Comparison of ENCODE assay signal across 25 mouse cellular contexts in genomic region chr3:154786354-154786753, GRCm38 (mm10).
A peak's percentile ranks its signal among the peaks of the same experiment; 100 is the strongest.
DNase-seq lines count a peak whose midpoint lies in the region; ATAC-seq and TF ChIP-seq lines count a peak whose summit lies in the region.
"Had no signal": no experiment of that assay in that cellular context is flagged by ENCODE, and none has a peak within 500 bp of the region (broad histone marks: within the 10 kb centered on the region; RNA-seq: fewer than 3 reads in every experiment).

No protein-coding gene starts in this region.

- no peaks in the 10 kb centered on the region for H3K27me3 ChIP-seq in hindbrain, embryonic 12.5 days
- H3K27me3 ChIP-seq in hindbrain, postnatal 0 days (ENCODE audit: insufficient read depth, low read length), result no peaks in the 10 kb centered on the region
- H3K27me3 ChIP-seq in midbrain, embryonic 12.5 days, result no peaks in the 10 kb centered on the region
- no peaks in the 10 kb centered on the region for H3K27me3 ChIP-seq in midbrain, embryonic 10.5 days (ENCODE audit: low read depth, poor library complexity, severe bottlenecking)
- H3K27me3 ChIP-seq in midbrain, embryonic 14.5 days (ENCODE audit: control insufficient read depth, insufficient read depth, low read length), result no peaks in the 10 kb centered on the region
- no peaks in the 10 kb centered on the region for H3K27me3 ChIP-seq in midbrain, postnatal 0 days (ENCODE audit: insufficient read depth, low read length)
- H3K27me3 ChIP-seq: heart, embryonic 12.5 days; heart, embryonic 15.5 days; Patski had no signal

- H3K4me3 ChIP-seq in hindbrain, embryonic 12.5 days, result no peak overlapping the region
- H3K4me3 ChIP-seq in hindbrain, postnatal 0 days (ENCODE audit: low read length), result no peak overlapping the region
- no peak overlapping the region for H3K4me3 ChIP-seq in midbrain, embryonic 12.5 days
- no peak overlapping the region for H3K4me3 ChIP-seq in midbrain, embryonic 10.5 days
- H3K4me3 ChIP-seq in midbrain, embryonic 14.5 days (replicated peaks; ENCODE audit: low read depth, low read length), result no peak overlapping the region
- H3K4me3 ChIP-seq in midbrain, postnatal 0 days (ENCODE audit: low read depth, low read length), result no peak overlapping the region
- H3K4me3 ChIP-seq: forebrain, embryonic 10.5 days; heart, embryonic 12.5 days; heart, embryonic 15.5 days; hindbrain, embryonic 10.5 days had no signal

- no peak for TF ChIP-seq CTCF in hindbrain, postnatal 0 days (IDR thresholded peaks at IDR 0.05; ENCODE audit: low read depth)
- TF ChIP-seq CTCF in midbrain, postnatal 0 days (IDR thresholded peaks at IDR 0.05), result no peak

- H3K4me1 ChIP-seq in hindbrain, embryonic 12.5 days, result no peaks in the 10 kb centered on the region
- H3K4me1 ChIP-seq in hindbrain, postnatal 0 days (ENCODE audit: insufficient read depth, low read length), result no peaks in the 10 kb centered on the region
- H3K4me1 ChIP-seq in midbrain, embryonic 12.5 days, result no peaks in the 10 kb centered on the region
- 0 out of 2 replicates have a peak, but pooled peaks cover 3% of the 10 kb centered on the region for H3K4me1 ChIP-seq in midbrain, embryonic 10.5 days
- H3K4me1 ChIP-seq in midbrain, embryonic 14.5 days (ENCODE audit: control insufficient read depth, insufficient read depth, low read length), result no peaks in the 10 kb centered on the region
- no peaks in the 10 kb centered on the region for H3K4me1 ChIP-seq in midbrain, postnatal 0 days (ENCODE audit: insufficient read depth, low read length)
- H3K4me1 ChIP-seq: heart, embryonic 12.5 days; heart, embryonic 15.5 days; hindbrain, embryonic 10.5 days had no signal

- DNase-seq in hindbrain, postnatal 0 days (ENCODE audit: low spot score), result no peak
- no peak for DNase-seq in midbrain, embryonic 10.5 days (ENCODE audit: low spot score)
- DNase-seq in midbrain, embryonic 14.5 days, result peak; percentile 16
- no peak for DNase-seq in midbrain, postnatal 0 days (ENCODE audit: low spot score)
- no peak for DNase-seq in lung, postnatal 25 days (ENCODE audit: low spot score)
- DNase-seq: adrenal gland, postnatal 10 days; adrenal gland, postnatal 36 days; B cell, adult 2 months; cerebellum, adult 11 months; cerebellum, adult 9-10 months; cerebellum, postnatal 14 days; gastrocnemius, postnatal 25 days; heart, adult 18-20 months; heart, postnatal 10 days; heart, postnatal 36 days had no signal

- H3K36me3 ChIP-seq in hindbrain, embryonic 12.5 days, result no peaks in the 10 kb centered on the region
- no peaks in the 10 kb centered on the region for H3K36me3 ChIP-seq in hindbrain, postnatal 0 days (ENCODE audit: insufficient read depth, low read length)
- no peaks in the 10 kb centered on the region for H3K36me3 ChIP-seq in midbrain, embryonic 12.5 days
- H3K36me3 ChIP-seq in midbrain, embryonic 10.5 days, result no peaks in the 10 kb centered on the region
- no peaks in the 10 kb centered on the region for H3K36me3 ChIP-seq in midbrain, embryonic 14.5 days (ENCODE audit: control insufficient read depth, insufficient read depth, low read length)
- H3K36me3 ChIP-seq in midbrain, postnatal 0 days (ENCODE audit: insufficient read depth, low read length), result no peaks in the 10 kb centered on the region
- H3K36me3 ChIP-seq: forebrain, embryonic 10.5 days; G1E; hindbrain, embryonic 10.5 days had no signal

- H3K4me2 ChIP-seq in hindbrain, embryonic 12.5 days (replicated peaks), result no peak overlapping the region
- no peak overlapping the region for H3K4me2 ChIP-seq in hindbrain, postnatal 0 days (ENCODE audit: low read depth, low read length)
- no peak overlapping the region for H3K4me2 ChIP-seq in midbrain, embryonic 12.5 days (replicated peaks)
- no peak overlapping the region for H3K4me2 ChIP-seq in midbrain, embryonic 14.5 days (ENCODE audit: low read length)
- H3K4me2 ChIP-seq in midbrain, postnatal 0 days (ENCODE audit: low read depth, low read length, poor library complexity, severe bottlenecking), result no peak overlapping the region
- H3K4me2 ChIP-seq: heart, embryonic 12.5 days; heart, embryonic 15.5 days had no signal

- no peaks in the 10 kb centered on the region for H3K9me3 ChIP-seq in hindbrain, embryonic 12.5 days (replicated peaks)
- H3K9me3 ChIP-seq in hindbrain, postnatal 0 days (ENCODE audit: low read length), result no peaks in the 10 kb centered on the region
- no peaks in the 10 kb centered on the region for H3K9me3 ChIP-seq in midbrain, embryonic 12.5 days
- no peaks in the 10 kb centered on the region for H3K9me3 ChIP-seq in midbrain, embryonic 10.5 days (replicated peaks)
- no peaks in the 10 kb centered on the region for H3K9me3 ChIP-seq in midbrain, embryonic 14.5 days (ENCODE audit: control insufficient read depth, low read length)
- H3K9me3 ChIP-seq in midbrain, postnatal 0 days (ENCODE audit: low read length), result no peaks in the 10 kb centered on the region
- H3K9me3 ChIP-seq: forebrain, embryonic 10.5 days; heart, embryonic 12.5 days; heart, embryonic 15.5 days; hindbrain, embryonic 10.5 days had no signal

- H3K9ac ChIP-seq in hindbrain, embryonic 12.5 days, result no peak overlapping the region
- H3K9ac ChIP-seq in hindbrain, postnatal 0 days (replicated peaks; ENCODE audit: low read length), result no peak overlapping the region
- no peak overlapping the region for H3K9ac ChIP-seq in midbrain, embryonic 12.5 days (replicated peaks)
- H3K9ac ChIP-seq in midbrain, embryonic 14.5 days (replicated peaks; ENCODE audit: low read length), result no peak overlapping the region
- no peak overlapping the region for H3K9ac ChIP-seq in midbrain, postnatal 0 days (replicated peaks; ENCODE audit: low read length, poor library complexity, severe bottlenecking)
- H3K9ac ChIP-seq: heart, embryonic 12.5 days; heart, embryonic 15.5 days had no signal

- H3K27ac ChIP-seq in hindbrain, embryonic 12.5 days, result no peak overlapping the region
- no peak overlapping the region for H3K27ac ChIP-seq in hindbrain, postnatal 0 days
- H3K27ac ChIP-seq in midbrain, embryonic 12.5 days (replicated peaks), result no peak overlapping the region
- H3K27ac ChIP-seq in midbrain, embryonic 10.5 days (replicated peaks), result no peak overlapping the region
- H3K27ac ChIP-seq in midbrain, embryonic 14.5 days (replicated peaks; ENCODE audit: low read depth, low read length), result no peak overlapping the region
- no peak overlapping the region for H3K27ac ChIP-seq in midbrain, postnatal 0 days (ENCODE audit: low read depth, low read length)
- H3K27ac ChIP-seq: forebrain, embryonic 10.5 days; heart, embryonic 15.5 days; hindbrain, embryonic 10.5 days had no signal

- peak; percentile 15; the same call in 1 of the 2 replicates for ATAC-seq in hindbrain, embryonic 12.5 days (ENCODE audit: low FRiP score)
- no peak for ATAC-seq in hindbrain, postnatal 0 days
- 0 out of 2 replicates have a peak, but pooled peaks have one; percentile 38 for ATAC-seq in midbrain, embryonic 12.5 days (ENCODE audit: low FRiP score, low read depth)
- ATAC-seq in midbrain, embryonic 14.5 days (ENCODE audit: low FRiP score, low TSS enrichment), result peak; percentile 32; the same call in 1 of the 2 replicates
- ATAC-seq in midbrain, postnatal 0 days (ENCODE audit: low FRiP score), result peak; percentile 27; the same call in 1 of the 2 replicates
- ATAC-seq: forebrain, embryonic 14.5 days; intestine, embryonic 16.5 days; Patski had no signal

- WGBS in hindbrain, embryonic 12.5 days, result 87% methylated on average over 9 of the region's 9 CpGs
- WGBS in hindbrain, postnatal 0 days, result 86% methylated on average over 9 of the region's 9 CpGs
- WGBS in midbrain, embryonic 12.5 days, result 89% methylated on average over 9 of the region's 9 CpGs
- WGBS in midbrain, embryonic 10.5 days, result 94% methylated on average over 9 of the region's 9 CpGs
- WGBS in midbrain, embryonic 14.5 days, result 79% methylated on average over 9 of the region's 9 CpGs
- 81% methylated on average over 9 of the region's 9 CpGs for WGBS in midbrain, postnatal 0 days
